Mouse (Mus musculus) layer of hippocampus, postnatal 36 days (tissue): Measurements from ENCODE around the gene Tspan6. TPM values are rescaled to one million over a fixed set of nuclear protein-coding genes. Genes with fewer than 3 reads are reported as not detected.

ENCODE experiments used
- DNase-seq, 2 experiments: peaks; one replicate each; pipeline ENCODE4 v3.0.0; 2022
- total RNA-seq, 2 experiments: library from RNA; stranded (reverse); gene quantifications; 2 replicates each; pipeline ENCODE4 v1.2.3; 2021

The Tspan6 gene
- total RNA-seq, result 10 to 100 TPM; 16.7 to 19.5 TPM

DNA sequence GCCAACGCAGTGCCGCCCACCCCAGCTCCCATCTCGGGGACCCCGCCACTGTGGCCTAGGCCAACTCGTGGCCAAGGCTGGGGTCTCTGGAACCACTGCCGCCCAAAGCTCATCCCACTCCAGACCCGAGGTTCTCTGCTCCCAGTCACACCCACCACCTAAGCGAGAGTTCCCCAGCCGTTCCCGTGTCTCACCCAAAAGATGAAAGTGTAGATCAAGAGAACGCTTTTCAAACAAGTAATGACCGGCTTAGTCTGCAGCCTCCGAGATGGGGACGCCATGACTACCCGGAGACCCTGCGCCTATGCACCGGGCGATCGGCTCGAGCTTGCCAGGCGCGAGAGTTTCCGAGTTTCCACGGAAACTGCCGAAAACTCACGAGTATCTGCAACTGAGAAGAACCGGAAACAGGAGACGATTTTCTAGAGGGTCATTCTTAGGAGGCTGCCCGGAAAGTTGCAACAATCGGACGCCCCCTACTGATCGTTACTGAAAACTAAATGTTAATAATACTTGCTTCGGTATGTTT, at the start of gene Tspan6:
Gene Tspan6, minus strand, starts transcription at position 416 of the 529 bp plus-strand sequence.
- peak; percentile 78 to 80 for DNase-seq

DNA sequence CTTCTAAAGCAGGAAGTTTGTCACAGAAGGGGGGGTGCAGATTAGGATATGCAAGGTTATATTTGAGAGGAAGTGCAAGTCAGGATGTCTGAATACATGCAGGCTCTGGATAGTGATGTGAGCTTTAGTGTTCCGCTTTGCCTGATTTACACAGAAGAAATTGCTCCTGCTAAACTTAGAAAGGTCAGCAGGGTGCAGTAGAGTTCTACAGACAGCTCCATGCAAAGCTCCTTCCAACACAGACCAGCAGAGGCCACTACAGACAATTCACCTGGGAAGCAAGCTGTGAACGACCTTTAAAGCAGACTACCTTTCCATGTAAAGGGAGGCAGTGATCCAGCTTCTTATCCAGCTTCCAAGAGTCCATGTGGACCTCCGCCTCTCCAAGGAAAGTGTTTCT, 49.2 kb upstream of the Tspan6 start:
- DNase-seq, result peak; percentile 13 to 20

DNA sequence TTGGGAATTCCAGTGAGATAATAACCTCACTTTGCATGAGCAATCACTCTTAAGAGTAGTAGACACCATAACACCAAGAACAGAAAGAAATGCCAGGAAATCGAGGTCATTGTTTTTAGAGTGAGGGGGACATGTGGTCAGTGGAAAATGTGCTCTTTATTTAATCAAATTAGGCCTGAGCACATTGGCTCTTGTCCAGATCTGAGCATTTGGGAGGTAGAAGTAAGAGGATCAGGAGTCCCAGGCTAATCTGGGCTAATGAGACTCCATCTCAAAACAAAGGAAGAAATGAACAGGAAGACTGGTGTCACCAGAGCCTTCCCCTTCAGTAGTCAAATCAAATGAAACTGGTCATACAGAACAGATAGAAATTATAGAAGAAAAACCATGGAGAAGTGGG, 41.3 kb upstream of the Tspan6 start:
- no peak for DNase-seq

DNA sequence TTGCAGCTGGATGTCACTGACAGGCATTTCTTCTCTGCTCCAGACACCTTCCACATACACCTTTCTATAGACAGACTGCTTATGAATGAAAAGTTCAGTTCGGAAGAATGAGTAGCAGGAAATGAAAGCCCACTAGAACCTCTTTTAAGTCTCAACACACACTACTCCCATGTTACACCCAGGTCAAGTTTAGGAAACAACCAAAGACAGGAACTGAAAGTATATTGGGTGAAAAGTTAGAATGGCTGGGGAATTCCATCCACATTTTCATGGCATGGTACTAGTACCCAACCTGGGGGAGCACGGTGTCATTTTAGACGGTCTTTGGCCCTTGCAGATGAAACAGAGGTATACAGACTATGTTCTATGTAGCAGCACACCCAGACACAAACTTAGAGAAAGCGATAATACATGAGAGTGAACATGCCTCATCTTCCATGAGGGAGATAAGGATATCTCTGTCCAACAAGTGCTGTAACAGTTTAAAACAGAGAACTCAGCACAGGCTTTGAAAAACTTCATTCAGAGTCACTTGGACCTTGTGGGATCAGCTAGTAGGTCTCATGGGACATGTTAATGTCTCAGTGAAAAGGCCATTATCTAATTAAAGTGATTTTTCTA, 38.5 kb upstream of the Tspan6 start:
- DNase-seq, result no peak

DNA sequence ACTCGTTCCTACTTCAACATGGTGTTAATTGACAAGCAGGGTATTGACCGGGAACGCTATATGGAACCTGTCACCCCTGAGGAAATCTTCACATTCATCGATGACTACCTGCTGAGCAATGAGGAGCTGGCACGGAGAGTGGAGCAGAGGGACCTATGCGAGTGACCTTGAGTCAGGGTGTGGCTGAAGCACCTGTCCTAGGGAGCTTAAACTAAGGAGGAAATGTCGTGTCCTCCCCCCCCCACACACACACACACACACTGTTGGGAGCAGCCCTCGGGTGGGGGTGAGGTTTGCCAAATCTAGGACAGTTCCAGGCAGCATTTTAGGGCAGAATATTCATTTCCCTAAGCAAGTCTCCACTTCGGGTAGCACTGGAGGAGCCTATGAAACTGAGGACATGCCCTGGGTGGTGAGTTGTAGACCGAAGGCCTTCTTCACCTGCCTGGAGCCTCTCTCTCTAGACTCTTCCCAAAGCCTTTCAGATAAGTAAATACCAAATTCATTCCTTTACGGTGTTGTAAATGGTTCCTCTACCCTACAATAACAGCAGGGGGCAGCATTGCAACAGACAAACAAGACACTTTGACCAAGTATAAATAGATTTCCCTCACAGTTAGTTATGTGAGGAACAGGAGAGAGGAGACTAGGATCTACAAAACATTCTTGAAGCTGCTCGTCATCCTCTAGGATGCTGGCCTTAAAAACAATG, 33.2 kb upstream of the Tspan6 start:
- peak in 1 of 2 experiments; percentile 7 for DNase-seq

DNA sequence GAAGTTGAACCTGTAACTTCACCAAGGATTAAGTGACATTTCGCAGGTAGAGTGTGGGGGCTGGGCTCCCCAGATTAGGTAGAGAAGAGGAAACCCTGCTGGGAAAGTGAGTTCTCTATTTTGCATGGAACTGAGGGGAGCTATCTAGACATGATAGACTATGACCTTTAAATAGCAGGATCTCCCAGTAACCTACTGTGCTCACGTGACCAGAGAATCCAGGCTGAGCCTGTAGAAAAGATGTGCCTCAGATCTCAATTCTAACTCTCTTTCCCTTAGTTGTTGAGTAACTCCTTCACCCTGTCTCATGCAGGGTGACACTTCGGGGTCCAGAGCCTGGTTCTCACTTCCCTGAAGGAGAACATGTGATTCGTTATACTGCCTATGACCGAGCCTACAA, 28.5 kb upstream of the Tspan6 start:
- no peak for DNase-seq

DNA sequence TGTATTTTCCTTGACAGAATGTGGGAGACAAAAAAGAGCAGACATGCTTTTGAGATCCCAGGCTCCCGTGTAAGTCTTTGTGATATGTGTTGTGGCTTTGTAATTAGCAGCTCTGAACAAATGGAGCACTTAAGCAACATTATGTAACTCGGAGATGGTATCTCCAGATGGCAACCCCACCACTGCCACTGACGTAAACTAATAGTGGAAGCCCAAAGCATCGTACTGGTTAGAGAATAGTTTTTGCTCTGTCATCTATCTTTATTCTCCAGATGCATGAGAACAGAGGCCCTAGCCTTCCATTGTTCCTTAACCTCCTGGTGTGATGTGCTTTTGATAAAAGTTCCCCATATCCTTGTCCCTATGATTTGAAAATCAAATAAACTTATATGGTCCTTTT, 23.0 kb upstream of the Tspan6 start:
- DNase-seq, result no peak

DNA sequence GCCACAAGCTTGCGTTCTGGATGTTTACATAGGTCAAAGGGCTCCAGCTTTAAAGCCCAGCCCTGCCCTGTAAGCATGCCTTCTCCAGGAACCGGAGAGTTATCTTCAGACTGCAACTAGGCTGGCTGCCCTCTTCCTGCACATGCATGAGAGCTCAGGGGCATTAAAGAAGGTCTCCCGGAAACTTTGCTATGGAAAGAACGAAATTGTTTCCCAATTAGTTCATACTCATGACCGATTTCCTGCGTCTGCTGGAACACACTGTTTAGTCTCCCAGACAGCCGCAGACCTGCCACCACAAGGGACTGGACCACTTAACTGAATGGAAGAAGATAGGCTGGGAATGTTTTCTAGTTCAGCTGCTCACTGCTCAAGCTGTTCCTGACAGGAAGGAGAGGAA, 16.0 kb upstream of the Tspan6 start:
- no peak for DNase-seq

DNA sequence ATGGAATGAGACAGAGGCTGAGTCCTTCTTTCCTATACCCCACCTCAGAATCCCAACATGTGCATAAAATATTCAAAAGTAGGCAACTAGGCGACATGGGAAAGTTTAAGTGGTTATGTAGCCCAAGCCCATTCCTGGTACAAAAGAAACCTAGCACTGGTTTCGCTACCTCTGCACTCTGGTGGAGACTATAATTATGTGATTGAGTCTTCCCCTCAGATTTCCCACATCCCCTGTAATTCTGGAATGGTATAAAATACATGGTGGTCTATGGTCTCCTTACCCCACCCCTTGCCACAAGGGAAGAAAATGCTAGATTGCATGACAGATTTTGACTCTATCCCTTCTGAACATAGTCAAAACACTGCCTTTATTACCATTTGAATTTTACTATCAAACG, 14.8 kb upstream of the Tspan6 start:
- DNase-seq, result no peak

DNA sequence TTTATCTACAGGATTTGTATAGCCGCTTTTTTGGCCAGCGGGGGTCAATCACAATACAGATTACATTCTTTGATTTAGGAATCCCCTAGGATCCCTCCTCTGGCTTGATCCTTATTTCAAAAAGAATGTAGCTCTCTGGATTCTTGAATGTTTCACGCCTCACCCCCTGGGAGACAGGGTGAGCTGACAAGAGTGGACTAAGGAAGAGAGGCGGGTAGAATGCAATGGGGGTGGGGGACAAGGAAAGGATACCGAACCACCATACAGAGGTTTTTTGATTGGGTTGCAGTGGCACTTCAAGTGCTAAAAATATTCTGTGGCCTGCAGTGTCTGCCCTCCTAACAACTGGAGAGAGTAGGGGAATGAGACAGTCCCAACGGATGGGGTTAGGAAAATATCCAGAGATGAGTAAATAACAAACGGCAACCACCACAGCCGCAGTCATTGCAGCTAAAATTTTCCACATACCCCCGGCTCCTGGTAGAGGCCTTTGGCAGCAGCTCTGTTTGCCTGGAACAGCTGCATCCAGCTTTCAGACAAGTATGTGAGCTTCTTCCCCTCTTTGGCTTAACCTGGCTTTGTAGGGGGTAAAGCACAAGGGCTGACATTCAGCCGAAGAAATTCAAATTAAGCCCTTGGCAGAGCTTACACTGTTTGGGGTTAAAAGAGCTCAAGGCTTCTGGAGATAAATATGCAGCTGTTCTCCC, 13.3 kb upstream of the Tspan6 start:
- DNase-seq, result no peak

DNA sequence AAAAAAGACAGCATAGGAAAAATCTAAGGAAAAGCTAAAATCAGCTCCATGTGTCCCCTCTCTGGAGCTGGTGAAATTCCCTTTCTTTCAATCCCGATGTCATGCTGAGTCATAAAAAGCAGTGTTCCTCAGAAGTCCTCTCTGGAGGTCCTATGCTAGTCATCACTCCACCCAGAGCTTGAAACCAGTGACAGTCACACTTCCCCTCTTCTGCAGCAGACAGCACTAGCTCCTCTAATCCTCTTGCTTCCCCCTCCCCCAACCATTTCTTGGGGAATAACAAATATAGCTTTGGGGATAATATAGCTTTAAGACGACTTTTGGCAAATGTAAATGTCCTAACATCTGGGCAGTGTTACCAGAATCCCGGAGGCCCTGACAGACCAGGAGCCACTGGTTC, 10.0 kb upstream of the Tspan6 start, which contains the start of gene Srpx2:
Gene Srpx2, plus strand, starts transcription at position 166 of the 400 bp plus-strand sequence.
- DNase-seq, result no peak

DNA sequence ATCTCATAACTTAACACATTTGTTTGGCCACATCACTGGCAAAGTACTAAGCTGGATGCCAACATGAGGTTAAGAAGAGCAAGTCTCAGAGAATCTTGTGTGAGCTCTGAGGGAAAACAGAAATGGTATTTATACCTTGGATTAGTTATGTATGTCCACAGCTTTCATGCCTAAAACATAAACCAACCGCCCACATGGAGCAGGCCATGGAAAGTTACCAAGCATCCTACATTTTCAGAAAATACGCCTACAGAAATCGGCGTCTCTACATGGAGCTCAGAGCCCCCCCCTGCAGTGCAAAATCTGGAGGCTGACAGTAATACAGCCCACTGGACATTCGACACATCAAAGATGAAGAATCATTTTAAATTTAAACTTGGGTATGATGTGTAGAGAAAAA, 10.1 kb downstream of the Tspan6 start:
- DNase-seq, result no peak

DNA sequence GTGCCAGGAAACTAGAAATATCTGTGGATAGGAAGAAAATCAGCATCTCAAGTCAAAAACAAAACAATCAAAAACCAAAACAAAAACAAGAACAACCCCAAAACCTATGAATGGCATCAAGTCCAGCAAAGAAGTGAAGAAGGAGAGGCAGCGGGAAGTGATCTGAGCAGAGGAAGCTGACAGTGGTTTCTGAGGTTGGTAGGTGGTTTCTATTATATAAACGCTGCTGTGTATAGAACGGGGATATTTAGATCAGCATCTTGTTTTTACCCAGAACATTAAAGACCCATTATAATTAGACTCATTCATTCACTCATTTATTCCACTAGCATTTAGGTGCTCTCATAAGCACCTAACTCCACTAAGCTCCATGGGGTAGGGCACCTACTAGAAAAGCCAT, 10.9 kb downstream of the Tspan6 start:
- no peak for DNase-seq

DNA sequence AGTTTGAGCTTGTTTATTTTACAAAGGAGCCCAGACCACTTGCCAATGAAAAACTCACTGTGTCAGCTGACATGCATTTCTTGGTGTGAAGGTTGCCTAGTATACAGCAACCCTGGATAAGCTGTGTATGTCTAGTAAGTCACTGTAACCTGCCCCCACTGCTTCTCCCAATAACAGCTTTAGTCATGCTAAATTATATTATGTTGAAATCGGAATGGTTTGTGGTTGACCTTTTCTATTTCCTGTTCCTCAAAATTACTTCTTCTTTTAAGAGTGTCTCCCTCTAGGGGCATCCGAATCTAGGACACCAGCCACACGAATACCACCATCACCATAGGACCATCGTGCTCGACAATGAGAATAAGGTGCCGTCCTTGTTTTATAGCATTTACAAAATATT, 28.5 kb downstream of the Tspan6 start:
- no peak for DNase-seq

DNA sequence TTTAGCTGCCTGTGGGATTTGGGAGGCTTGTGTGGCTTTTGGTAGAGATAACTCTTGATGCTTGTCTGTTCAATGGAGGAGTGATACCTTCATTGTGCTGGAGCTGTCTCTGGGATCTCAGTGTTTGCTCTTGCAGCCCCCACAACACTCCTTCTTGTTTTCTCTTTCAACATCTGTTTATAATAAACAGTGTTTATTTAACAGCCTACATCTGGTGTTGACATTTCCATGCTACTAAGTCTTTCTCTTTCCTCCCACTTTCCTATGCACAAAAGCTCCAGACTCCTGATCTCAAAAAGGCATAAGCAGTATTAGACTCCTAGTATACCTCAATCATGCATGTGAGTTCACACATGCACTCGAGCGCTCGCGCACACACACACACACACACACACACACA, 44.6 kb downstream of the Tspan6 start:
- DNase-seq, result no peak

DNA sequence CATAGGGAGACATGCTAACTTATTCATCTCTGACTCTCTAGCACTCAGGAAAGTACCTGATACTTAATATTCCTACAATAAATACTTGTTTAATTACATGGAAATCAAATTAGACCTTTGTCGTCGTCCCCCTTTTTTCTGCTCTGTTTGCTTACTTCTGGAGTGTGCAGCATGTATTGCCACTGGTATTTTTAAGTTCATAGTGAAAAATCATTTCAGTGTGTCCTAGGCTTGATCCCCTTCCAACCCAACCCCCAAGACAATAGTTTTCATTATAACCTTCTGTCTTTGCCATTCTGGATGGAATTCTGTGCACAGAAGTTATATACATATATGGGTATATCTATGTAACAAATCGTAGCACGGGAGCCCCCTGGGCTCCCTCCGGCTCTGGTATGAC, 47.5 kb downstream of the Tspan6 start, which contains the start of gene Tnmd:
Gene Tnmd, plus strand, starts transcription at position 301 of the 400 bp plus-strand sequence.
- DNase-seq, result no peak

Other genes with a start within 250 kb of the Tspan6 start
- 10 to 100 TPM; 72.1 to 84.0 TPM for gene Pcdh19, start 209.4 kb downstream of the Tspan6 start, total RNA-seq
- gene Tnmd, start 47.4 kb downstream of the Tspan6 start, total RNA-seq, result not detected
- under 1 TPM; 0.62 to 0.96 TPM for gene Srpx2, start 10.0 kb upstream of the Tspan6 start, total RNA-seq
- gene Sytl4, start 83.4 kb upstream of the Tspan6 start, total RNA-seq, result 1 to 10 TPM; 1.3 to 1.7 TPM
- 100 to 1,000 TPM; 101 to 103 TPM for gene Cstf2, start 160.8 kb upstream of the Tspan6 start, total RNA-seq